Mouse (Mus musculus) neural tube, embryonic 12.5 days (tissue): ENCODE results near the gene Fam72a. TPM values are rescaled to one million over a fixed set of nuclear protein-coding genes. Genes with fewer than 3 reads are reported as not detected.

ENCODE experiments used
- ATAC-seq: fragments of 200-750 bp; cut with Nextera tagmentation; 2 replicates; pipeline ENCODE4 v1.8.0; 2017; ENCODE audit warnings: low read depth, mild to moderate bottlenecking, moderate TSS enrichment, moderate library complexity; ENCODE audit not compliant: low FRiP score
- H3K27ac ChIP-seq: fragments of 300-500 bp; sonication (generic); 2 replicates; pipeline ENCODE4 v1.5.1; 2016
- H3K27me3 ChIP-seq: fragments of 300-500 bp; sonication (generic); replicated peaks from 2 replicates; pipeline ENCODE4 v1.6.1; 2016; ENCODE audit warnings: mild to moderate bottlenecking
- H3K36me3 ChIP-seq: fragments of 300-500 bp; sonication (generic); 2 replicates; pipeline ENCODE4 v1.6.1; 2016; ENCODE audit warnings: mild to moderate bottlenecking
- H3K4me1 ChIP-seq: fragments of 300-500 bp; sonication (generic); 2 replicates; pipeline ENCODE4 v1.6.1; 2016
- H3K4me2 ChIP-seq: fragments of 300-500 bp; sonication (generic); replicated peaks from 2 replicates; pipeline ENCODE4 v1.6.1; 2016; ENCODE audit warnings: mild to moderate bottlenecking
- H3K4me3 ChIP-seq: fragments of 300-500 bp; sonication (generic); 2 replicates; pipeline ENCODE4 v1.5.1; 2016
- H3K9ac ChIP-seq: fragments of 300-500 bp; sonication (generic); 2 replicates; pipeline ENCODE4 v1.6.1; 2016; ENCODE audit warnings: mild to moderate bottlenecking
- H3K9me3 ChIP-seq: fragments of 300-500 bp; sonication (generic); 2 replicates; pipeline ENCODE4 v1.6.1; 2016; ENCODE audit warnings: mild to moderate bottlenecking
- WGBS: fragments of 180-500 bp; shearing (Covaris S2); methylation state at CpG from one replicate; pipeline ENCODE4 v1.1.7; 2016; 5-methylcytosine and 5-hydroxymethylcytosine counted together
- polyA plus RNA-seq: library from polyadenylated mRNA; unstranded; fragments of >200 nt; fragmentation: Nextera tagmentation; extraction: Ambion mirVana; gene quantifications from 2 replicates; pipeline ENCODE4 v1.2.1, GENCODE M21; 2016

Fam72a gene
- polyA plus RNA-seq, 1 experiment from 2014 or later, result 2.4 TPM

DNA sequence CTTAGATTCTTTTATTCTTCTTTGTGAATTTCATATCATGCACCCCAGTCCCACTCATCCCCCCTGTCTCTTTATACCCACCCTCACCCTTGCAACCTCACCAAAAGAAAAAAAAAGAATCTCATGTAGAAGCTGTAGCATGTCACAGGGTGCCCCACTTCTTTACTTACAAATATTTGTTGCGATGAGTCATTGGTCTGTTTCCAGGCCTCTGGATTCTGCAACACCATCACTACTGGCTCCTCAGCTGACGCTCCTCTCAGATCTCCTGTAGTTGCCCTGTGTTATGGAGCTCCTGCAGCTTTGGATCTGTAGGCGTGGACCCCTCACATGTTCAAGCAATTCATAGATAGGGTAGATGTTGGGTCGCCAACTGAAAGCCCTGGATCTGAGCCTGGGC lies 12.1 kb downstream of the Fam72a start:
- 93% methylated on average over 4 of the region's 4 CpGs for WGBS
- Histone ChIP-seq H3K9ac (no peak overlapping the region), H3K36me3 (no peaks in the 10 kb centered on the region), H3K27me3 (no peaks in the 10 kb centered on the region), H3K27ac (no peak overlapping the region), H3K4me1 (0 out of 2 replicates have a peak, but pooled peaks cover 3% of the 10 kb centered on the region), H3K4me3 (no peak overlapping the region), H3K9me3 (no peaks in the 10 kb centered on the region), H3K4me2 (no peak overlapping the region)
- ATAC-seq, result no peak

DNA sequence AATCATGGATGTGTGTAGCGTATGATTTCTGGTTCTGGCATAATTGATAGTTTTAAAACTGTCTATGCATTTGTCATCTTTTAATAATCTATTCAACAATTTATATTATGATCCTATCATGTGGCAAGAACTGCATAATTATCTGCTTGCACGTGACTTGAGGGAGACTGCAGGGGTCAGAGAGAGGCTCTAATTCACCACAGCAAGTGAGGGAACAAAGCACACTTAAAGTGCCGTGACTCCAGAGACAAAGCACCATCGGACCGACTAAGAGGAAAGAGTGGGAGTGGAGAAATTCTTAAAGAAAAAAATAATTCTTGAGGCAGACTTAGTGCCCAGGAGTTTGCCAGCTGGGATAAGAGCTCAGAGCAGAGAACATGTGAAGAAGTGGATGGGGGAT lies 13.1 kb downstream of the Fam72a start:
- H3K4me1 ChIP-seq, result 0 out of 2 replicates have a peak, but pooled peaks cover 3% of the 10 kb centered on the region
- H3K9me3 ChIP-seq, result no peaks in the 10 kb centered on the region
- H3K36me3 ChIP-seq, result no peaks in the 10 kb centered on the region
- 29% methylated on average over 5 of the region's 5 CpGs for WGBS
- no peaks in the 10 kb centered on the region for H3K27me3 ChIP-seq
- no peak overlapping the region for H3K4me2 ChIP-seq
- no peak overlapping the region for H3K27ac ChIP-seq
- ATAC-seq, result peak; percentile 58; the same call in 1 of the 2 replicates
- no peak overlapping the region for H3K4me3 ChIP-seq
- H3K9ac ChIP-seq, result no peak overlapping the region

DNA sequence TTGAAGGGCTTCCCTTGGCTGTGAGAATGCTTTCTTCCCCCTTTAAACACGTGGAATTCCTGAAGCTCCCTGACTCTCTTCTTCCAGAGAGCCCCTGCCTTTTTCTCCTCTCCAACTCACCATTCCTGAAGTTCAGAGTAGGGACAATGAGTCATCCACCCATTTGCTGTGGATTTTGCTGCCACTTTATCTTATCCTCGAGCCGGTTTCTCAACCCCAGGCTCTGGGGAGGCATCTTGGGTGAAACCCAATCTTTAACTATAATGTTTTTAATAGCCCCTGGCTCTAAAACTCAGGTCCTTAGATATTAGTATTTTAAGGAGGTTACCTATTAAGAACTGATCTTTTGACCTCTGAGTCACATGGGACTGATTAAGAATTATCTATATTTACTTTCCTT lies 13.7 kb downstream of the Fam72a start:
- Histone ChIP-seq H3K9me3 (no peaks in the 10 kb centered on the region), H3K27ac (no peak overlapping the region), H3K36me3 (no peaks in the 10 kb centered on the region), H3K27me3 (no peaks in the 10 kb centered on the region), H3K4me2 (no peak overlapping the region), H3K4me1 (0 out of 2 replicates have a peak, but pooled peaks cover 3% of the 10 kb centered on the region), H3K4me3 (no peak overlapping the region), H3K9ac (no peak overlapping the region)
- ATAC-seq, result no peak
- 58% methylated on average over 3 of the region's 3 CpGs for WGBS

DNA sequence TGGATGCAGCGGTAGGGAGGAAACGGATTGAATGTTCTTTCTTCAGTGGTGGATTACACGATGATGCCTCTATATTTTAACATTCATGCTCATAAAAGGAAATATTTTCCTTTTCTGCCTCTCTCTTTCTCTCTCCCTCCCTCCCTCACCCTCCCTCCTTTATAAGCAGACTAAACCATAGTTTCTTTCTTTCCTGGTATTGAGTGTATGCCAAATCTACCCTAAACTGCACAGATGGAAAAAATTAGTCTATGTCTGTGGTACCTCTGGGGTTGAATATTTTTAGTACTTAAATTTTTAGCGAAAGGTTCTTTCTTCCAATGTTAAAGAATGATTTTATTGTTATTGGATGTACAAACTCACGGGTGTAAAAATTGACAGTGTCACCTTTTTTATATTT lies 14.2 kb downstream of the Fam72a start:
- Histone ChIP-seq H3K4me3 (no peak overlapping the region), H3K27me3 (no peaks in the 10 kb centered on the region), H3K36me3 (no peaks in the 10 kb centered on the region), H3K4me2 (no peak overlapping the region), H3K9ac (no peak overlapping the region), H3K27ac (no peak overlapping the region), H3K9me3 (no peaks in the 10 kb centered on the region), H3K4me1 (0 out of 2 replicates have a peak, but pooled peaks cover 3% of the 10 kb centered on the region)
- no peak for ATAC-seq
- WGBS, result 85% methylated on average over 5 of the region's 5 CpGs

DNA sequence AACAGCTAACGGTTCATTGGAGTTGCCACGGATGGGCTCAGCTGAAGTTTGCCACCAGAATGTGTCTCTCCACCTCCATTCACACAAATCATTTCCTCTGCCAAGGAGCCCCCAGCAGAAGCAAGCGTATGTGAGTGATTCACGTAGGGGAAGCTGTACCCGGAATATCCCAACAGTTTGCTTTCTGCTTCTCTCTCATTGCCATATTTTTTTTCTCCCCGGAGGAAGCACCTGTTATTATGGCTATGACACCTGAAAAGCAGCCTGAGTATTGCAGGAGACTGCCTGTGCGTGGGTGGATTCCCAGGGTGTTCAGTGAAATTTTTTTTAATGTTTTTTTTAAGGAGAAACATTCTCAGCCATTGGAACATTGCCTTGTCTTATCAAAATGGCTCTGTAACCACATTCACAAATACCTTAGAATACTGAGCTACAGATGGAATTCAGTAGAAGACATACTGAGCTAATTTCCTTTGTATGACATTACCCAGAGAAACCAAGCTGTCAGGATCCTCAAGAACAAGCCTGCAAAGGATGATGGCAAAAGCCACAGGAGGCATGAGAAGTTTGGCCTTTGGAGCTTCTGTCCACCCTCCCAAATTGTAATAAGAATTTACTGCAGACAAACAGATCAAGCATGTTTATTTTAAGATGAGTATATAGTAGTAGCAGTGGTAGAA lies 16.3 kb downstream of the Fam72a start:
- 0 out of 2 replicates have a peak, but pooled peaks cover 3% of the 10 kb centered on the region for H3K4me1 ChIP-seq
- no peak for ATAC-seq
- no peaks in the 10 kb centered on the region for H3K27me3 ChIP-seq
- no peak overlapping the region for H3K9ac ChIP-seq
- H3K27ac ChIP-seq, result no peak overlapping the region
- H3K9me3 ChIP-seq, result no peaks in the 10 kb centered on the region
- H3K4me3 ChIP-seq, result no peak overlapping the region
- H3K36me3 ChIP-seq, result no peaks in the 10 kb centered on the region
- no peak overlapping the region for H3K4me2 ChIP-seq
- WGBS, result 70% methylated on average over 7 of the region's 7 CpGs

DNA sequence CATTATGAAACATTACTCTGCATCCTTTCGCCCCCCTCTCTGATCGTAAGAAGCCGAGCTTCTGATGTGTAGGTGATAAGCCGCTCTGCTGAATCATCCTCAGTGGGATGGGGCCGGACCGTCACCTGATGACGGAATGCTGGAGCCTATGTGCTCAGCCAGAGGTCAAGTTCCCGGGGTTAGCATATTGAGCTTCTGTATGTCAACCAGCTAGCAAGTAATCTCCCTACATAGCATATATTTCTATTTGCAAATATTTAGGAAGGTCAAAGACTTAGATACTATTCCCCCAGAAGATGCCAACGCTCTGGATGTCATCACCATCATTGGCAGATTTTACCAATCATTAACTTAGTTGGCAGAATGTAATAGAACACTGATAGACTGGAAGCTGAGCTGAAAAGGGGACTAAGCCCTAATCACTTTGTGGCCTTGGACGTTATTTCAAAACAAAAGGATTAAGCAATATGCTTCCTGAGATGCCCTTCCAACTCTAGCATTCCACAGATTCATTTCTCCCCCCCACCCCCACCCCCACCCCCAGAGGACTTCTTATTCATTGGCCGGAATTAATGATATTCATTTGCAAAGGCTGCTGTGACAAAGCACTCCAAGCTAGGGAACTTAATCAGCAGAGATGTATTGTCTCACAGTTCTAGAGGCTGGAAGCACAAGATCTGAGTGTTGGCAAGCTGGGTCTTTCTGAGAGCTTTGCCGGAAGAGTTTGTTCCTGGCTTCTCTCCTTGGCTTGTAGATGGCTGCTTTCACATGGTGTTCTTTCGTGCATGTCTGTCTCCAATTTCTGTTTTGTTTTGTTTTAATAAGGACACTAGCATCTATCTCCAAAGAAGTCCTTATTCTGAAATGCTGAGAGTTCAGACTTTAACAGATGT lies 19.3 kb downstream of the Fam72a start:
- H3K27ac ChIP-seq, result no peak overlapping the region
- no peak for ATAC-seq
- no peaks in the 10 kb centered on the region for H3K9me3 ChIP-seq
- no peak overlapping the region for H3K9ac ChIP-seq
- no peaks in the 10 kb centered on the region for H3K4me1 ChIP-seq
- H3K4me2 ChIP-seq, result no peak overlapping the region
- WGBS, result 84% methylated on average over 13 of the region's 13 CpGs
- H3K36me3 ChIP-seq, result no peaks in the 10 kb centered on the region
- no peak overlapping the region for H3K4me3 ChIP-seq
- no peaks in the 10 kb centered on the region for H3K27me3 ChIP-seq

DNA sequence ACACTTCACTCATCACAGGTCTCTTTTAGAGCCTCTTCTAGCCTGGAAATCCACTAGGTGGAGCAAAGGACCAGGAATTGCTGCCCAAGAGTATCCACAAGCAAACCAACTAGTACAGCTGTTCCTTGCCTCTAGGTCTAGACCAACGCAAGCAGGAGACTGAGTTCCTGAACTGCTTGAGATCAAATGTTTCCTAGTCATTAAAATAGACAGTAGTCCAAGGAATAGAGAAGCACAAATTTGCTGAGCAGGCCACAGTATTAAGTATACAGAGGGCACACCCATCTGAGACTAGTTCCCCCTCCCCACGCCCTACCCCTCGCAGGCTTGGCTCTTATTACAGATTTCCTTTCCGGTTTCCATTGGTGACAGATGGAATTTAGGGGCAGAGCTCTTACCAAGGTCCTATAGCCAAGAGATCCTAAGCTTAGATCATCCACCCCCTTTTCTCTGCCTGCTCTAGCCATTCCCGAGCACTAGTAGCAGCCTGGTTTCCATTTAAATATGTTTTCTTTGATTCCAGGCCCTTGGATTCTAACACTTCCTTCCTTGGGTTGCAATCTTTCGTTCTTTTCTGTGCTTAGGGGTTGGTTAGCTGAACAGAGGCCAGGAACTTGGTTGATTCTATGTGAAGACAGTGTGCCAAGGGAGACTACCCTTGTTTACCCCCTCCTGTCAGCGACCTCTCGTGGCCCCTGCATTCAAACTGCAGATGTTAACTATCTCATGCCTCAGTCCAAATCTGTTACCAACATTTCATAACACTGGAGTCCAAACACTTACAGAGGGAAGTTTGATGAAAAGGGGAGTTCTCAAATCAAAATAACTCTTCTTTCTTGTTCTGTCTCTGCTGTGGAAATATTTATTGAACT lies 21.0 kb downstream of the Fam72a start:
- Histone ChIP-seq H3K27me3 (no peaks in the 10 kb centered on the region), H3K4me2 (no peak overlapping the region), H3K27ac (no peak overlapping the region), H3K4me3 (no peak overlapping the region), H3K9me3 (no peaks in the 10 kb centered on the region), H3K36me3 (no peaks in the 10 kb centered on the region), H3K9ac (no peak overlapping the region), H3K4me1 (no peaks in the 10 kb centered on the region)
- ATAC-seq, result no peak
- WGBS, result 65% methylated on average over 8 of the region's 8 CpGs

DNA sequence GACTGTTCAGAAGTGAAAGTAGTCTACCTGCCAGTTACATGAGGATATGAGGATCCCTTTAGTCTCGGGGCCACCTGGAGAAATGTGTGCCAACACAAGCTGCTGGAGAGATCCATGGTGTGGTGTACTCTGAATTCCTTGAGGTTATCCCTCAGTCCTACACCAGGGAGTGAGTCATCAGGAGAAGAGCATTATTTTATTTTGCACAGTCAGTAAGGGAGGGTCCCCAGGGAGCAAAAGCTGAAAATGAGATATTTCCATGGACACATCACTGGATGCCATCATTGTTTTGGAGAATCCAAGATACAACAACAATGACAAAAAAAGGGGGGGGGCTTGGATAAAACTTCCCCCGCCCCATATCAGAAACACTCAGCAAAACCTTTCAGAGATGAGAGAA lies 24.3 kb downstream of the Fam72a start:
- Histone ChIP-seq H3K4me1 (no peaks in the 10 kb centered on the region), H3K36me3 (no peaks in the 10 kb centered on the region), H3K4me3 (no peak overlapping the region), H3K27me3 (no peaks in the 10 kb centered on the region), H3K9ac (no peak overlapping the region), H3K4me2 (no peak overlapping the region), H3K27ac (no peak overlapping the region), H3K9me3 (no peaks in the 10 kb centered on the region)
- no peak for ATAC-seq
- WGBS, result 96% methylated on average over 2 of the region's 2 CpGs

DNA sequence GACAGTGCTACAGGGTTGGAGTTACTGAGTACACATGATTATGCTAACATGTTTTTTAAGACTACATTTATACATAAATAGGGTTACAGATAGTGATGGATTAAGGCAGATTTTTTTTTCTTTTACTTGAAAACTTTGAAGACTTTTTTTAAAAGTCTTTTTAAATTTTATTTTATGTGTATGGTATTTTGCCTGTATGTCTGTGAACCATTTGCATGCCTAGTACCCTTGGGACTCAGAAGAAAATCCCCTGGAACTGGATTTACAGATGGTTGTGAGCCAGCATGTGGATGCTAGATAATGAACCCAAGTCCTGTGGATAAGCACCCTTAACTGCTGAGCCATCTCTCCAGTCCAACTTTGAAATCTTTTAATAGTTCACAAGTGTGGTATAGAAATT lies 25.7 kb downstream of the Fam72a start:
- no peak overlapping the region for H3K9ac ChIP-seq
- no peaks in the 10 kb centered on the region for H3K27me3 ChIP-seq
- H3K4me3 ChIP-seq, result no peak overlapping the region
- H3K4me2 ChIP-seq, result no peak overlapping the region
- no peak overlapping the region for H3K27ac ChIP-seq
- ATAC-seq, result no peak
- H3K9me3 ChIP-seq, result no peaks in the 10 kb centered on the region
- no peaks in the 10 kb centered on the region for H3K4me1 ChIP-seq
- no peaks in the 10 kb centered on the region for H3K36me3 ChIP-seq

DNA sequence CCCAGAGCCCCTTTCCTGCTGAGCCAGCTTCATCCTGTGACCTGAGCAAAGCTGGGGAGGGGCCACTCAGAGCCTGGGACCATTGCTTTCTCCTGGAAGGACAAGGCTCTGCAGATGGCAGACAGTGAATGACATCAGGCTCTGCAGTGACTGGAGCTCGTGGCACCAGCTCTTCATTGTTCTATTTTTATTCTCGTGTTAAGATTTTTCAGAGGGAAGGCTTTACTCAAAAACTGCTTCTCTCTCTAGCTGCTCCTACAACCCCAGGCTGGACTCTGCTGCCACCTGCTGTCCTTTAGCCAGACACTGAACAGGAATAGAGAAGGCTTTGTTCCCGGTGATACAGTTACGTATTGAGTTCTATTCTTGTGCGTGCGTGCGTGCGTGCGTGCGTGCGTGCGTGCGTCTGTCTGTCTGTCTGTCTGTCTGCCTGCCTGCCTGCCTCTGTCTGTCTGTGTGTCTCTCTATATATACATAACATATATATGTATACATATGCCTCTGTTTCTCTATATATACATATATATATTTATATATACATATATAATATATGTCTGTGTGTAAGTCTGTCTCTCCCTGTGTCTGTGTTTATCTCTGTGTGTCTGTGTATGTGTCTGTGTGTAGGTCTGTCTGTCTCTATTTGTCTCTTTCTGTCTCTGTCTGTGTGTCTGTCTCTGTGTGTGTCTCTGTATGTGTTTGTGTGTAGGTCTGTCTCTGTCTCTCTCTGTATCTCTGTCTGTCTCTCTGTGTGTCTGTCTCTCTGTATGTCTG lies 27.5 kb downstream of the Fam72a start:
- Histone ChIP-seq H3K4me1 (no peaks in the 10 kb centered on the region), H3K4me2 (peak overlapping the region; percentile 47), H3K4me3 (no peak overlapping the region), H3K36me3 (no peaks in the 10 kb centered on the region), H3K9me3 (no peaks in the 10 kb centered on the region), H3K27me3 (no peaks in the 10 kb centered on the region), H3K27ac (no peak overlapping the region), H3K9ac (peak overlapping the region; percentile 47; the same call in 1 of the 2 replicates)
- 11% methylated on average over 13 of the region's 13 CpGs for WGBS
- peak; percentile 96 for ATAC-seq

DNA sequence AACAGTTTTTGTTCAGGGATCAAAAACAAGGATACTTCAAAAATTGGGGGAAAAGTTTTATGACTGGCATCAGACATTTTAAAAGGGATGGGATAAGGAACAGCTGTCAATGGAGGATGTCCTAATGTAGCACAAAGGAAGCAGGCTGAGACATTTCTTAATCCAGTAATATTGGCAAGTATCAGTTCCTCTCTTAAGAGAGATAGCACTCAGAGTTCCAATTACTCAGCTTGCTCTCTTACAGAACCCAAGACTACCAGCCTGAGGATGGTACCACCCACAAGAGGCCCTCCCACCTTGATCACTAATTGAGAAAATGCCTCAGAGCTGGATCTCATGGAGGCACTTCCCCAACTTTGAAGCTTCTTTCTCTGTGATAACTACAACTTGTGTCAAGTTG lies 32.8 kb downstream of the Fam72a start:
- H3K9me3 ChIP-seq, result no peaks in the 10 kb centered on the region
- H3K27me3 ChIP-seq, result no peaks in the 10 kb centered on the region
- H3K27ac ChIP-seq, result no peak overlapping the region
- no peak overlapping the region for H3K4me2 ChIP-seq
- H3K36me3 ChIP-seq, result no peaks in the 10 kb centered on the region
- ATAC-seq, result no peak
- no peak overlapping the region for H3K9ac ChIP-seq
- no peak overlapping the region for H3K4me3 ChIP-seq
- H3K4me1 ChIP-seq, result no peaks in the 10 kb centered on the region
